Mouse (Mus musculus) liver, embryonic 11.5 days (tissue): ENCODE measurements around the gene Cryl1. TPM values are rescaled to one million over a fixed set of nuclear protein-coding genes. Genes with fewer than 3 reads are reported as not detected.

Source experiments
- ATAC-seq: fragments of 200-750 bp; cut with Nextera tagmentation; replicated peaks from 2 replicates; pipeline ENCODE4 v1.8.0; 2017; ENCODE audit warnings: moderate number of reproducible peaks, mild to moderate bottlenecking, moderate TSS enrichment, moderate library complexity; ENCODE audit not compliant: low FRiP score
- DNase-seq: peaks from one replicate; pipeline ENCODE4 v3.0.0-alpha.2; 2017; ENCODE audit warnings: low spot score
- H3K27ac ChIP-seq: fragments of 300-500 bp; sonication (generic); 2 replicates; pipeline ENCODE4 v1.5.1; 2014; ENCODE audit warnings: mild to moderate bottlenecking, low read depth, low read length, control low read depth
- H3K27me3 ChIP-seq: fragments of 300-500 bp; sonication (generic); replicated peaks from 2 replicates; pipeline ENCODE4 v1.6.1; 2014; ENCODE audit warnings: low read length, mixed read lengths; ENCODE audit not compliant: control insufficient read depth, insufficient read depth
- H3K36me3 ChIP-seq: fragments of 300-500 bp; sonication (generic); 2 replicates; pipeline ENCODE4 v1.6.1; 2014; ENCODE audit warnings: mild to moderate bottlenecking, low read length, moderate library complexity, mixed read lengths; ENCODE audit not compliant: control insufficient read depth, insufficient read depth
- H3K4me1 ChIP-seq: fragments of 300-500 bp; sonication (generic); replicated peaks from 2 replicates; pipeline ENCODE4 v1.6.1; 2014; ENCODE audit warnings: low read length, mixed read lengths; ENCODE audit not compliant: control insufficient read depth, insufficient read depth
- H3K4me2 ChIP-seq: fragments of 300-500 bp; sonication (generic); 2 replicates; pipeline ENCODE4 v1.6.1; 2014; ENCODE audit warnings: mild to moderate bottlenecking, control low read depth, moderate library complexity
- H3K4me3 ChIP-seq: fragments of 300-500 bp; sonication (generic); 2 replicates; pipeline ENCODE4 v1.5.1; 2014; ENCODE audit warnings: low read depth, low read length, control low read depth
- H3K9ac ChIP-seq: fragments of 300-500 bp; sonication (generic); 2 replicates; pipeline ENCODE4 v1.6.1; 2014; ENCODE audit warnings: low read depth, low read length, control low read depth
- H3K9me3 ChIP-seq: fragments of 300-500 bp; sonication (generic); 2 replicates; pipeline ENCODE4 v1.6.1; 2016; ENCODE audit warnings: low read length, inconsistent platforms, mixed read lengths; ENCODE audit not compliant: control insufficient read depth
- whole genome bisulfite sequencing: fragments of 180-500 bp; shearing (Covaris S2); extraction: QIAGEN DNeasy Blood & Tissue Kit; methylation state at CpG from one replicate; pipeline ENCODE4 v1.1.7; 2014; 5-methylcytosine and 5-hydroxymethylcytosine counted together
- polyA plus RNA-seq: library from polyadenylated mRNA; unstranded; fragments of >200 nt; fragmentation: Nextera tagmentation; extraction: Ambion mirVana; gene quantifications from 2 replicates; pipeline ENCODE4 v1.2.1, GENCODE M21; 2014

The Cryl1 gene
- polyA plus RNA-seq, 1 experiment from 2014 or later: 11.0 TPM

GRCm38 (mm10) chr14:57385667-57386066, 12.7 kb downstream of the Cryl1 start:
- Histone ChIP-seq H3K36me3 (no peaks in the 10 kb centered on the region), H3K4me1 (peaks cover 9% of the 10 kb centered on the region; the same call in 1 of the 2 replicates), H3K4me3 (no peak overlapping the region), H3K27ac (no peak overlapping the region), H3K4me2 (no peak overlapping the region), H3K27me3 (no peaks in the 10 kb centered on the region), H3K9me3 (no peaks in the 10 kb centered on the region), H3K9ac (no peak overlapping the region)
- DNase-seq (no peak), ATAC-seq (no peak)
- WGBS: 76% methylated on average over 5 of the region's 5 CpGs

- no peaks in the 10 kb centered on the region for H3K9me3 ChIP-seq
- no peaks in the 10 kb centered on the region for H3K4me1 ChIP-seq
- no peak overlapping the region for H3K9ac ChIP-seq
- no peak overlapping the region for H3K4me2 ChIP-seq
- H3K4me3 ChIP-seq: no peak overlapping the region
- no peaks in the 10 kb centered on the region for H3K27me3 ChIP-seq
- H3K27ac ChIP-seq: no peak overlapping the region
- DNase-seq (no peak), ATAC-seq (no peak)
- no peaks in the 10 kb centered on the region for H3K36me3 ChIP-seq
- 75% methylated on average over 5 of the region's 5 CpGs for WGBS
Observed at GRCm38 (mm10) chr14:57377531-57377930, 20.8 kb downstream of the Cryl1 start.

DNA sequence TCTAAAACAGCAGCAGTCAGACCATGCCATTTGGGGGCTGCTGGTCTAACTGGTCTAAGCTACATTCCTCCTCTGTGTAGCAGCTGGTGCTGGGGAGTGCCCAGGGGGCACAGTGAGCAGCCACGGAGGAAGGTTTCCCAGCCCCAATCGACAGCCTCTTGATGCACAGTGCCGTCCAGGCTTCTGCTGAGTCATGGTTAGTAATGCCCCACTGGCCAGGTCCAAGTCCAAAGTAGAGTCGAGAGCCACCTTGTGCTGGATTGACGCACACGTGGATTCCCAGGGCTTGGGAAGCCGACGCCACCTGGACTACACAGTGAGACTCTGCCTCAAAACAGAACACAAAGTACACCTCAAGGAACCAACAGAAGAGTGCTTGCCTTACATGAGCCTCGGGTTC, 21.4 kb downstream of the Cryl1 start:
- 76% methylated on average over 9 of the region's 9 CpGs for WGBS
- no peak overlapping the region for H3K4me2 ChIP-seq
- H3K4me1 ChIP-seq: no peaks in the 10 kb centered on the region
- no peak overlapping the region for H3K4me3 ChIP-seq
- DNase-seq: no peak
- H3K27ac ChIP-seq: no peak overlapping the region
- H3K9me3 ChIP-seq: no peaks in the 10 kb centered on the region
- ATAC-seq: no peak
- no peak overlapping the region for H3K9ac ChIP-seq
- no peaks in the 10 kb centered on the region for H3K36me3 ChIP-seq
- no peaks in the 10 kb centered on the region for H3K27me3 ChIP-seq

DNA sequence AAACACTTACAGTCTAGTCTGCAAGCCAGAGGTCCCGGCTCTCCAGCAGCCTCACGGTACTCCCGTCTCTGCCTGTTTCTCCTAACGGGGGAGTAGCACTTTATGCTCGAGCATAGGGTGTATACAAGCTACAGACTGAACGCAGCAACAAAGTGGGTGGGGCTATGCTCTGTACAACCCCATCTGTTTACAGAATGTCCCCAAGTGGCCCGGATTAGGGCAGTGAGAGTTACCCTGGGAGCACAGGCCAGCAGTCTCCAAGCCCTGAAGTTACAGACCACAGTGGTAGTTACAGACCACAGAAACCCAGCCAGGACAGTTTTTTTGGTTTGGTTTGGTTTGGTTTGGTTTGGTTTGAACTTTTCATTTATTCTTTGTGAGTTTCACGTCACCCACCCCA, 22.3 kb downstream of the Cryl1 start:
- no peak overlapping the region for H3K4me3 ChIP-seq
- H3K27ac ChIP-seq: no peak overlapping the region
- H3K4me1 ChIP-seq: no peaks in the 10 kb centered on the region
- DNase-seq (no peak), ATAC-seq (no peak)
- 71% methylated on average over 8 of the region's 8 CpGs for WGBS
- no peaks in the 10 kb centered on the region for H3K9me3 ChIP-seq
- H3K4me2 ChIP-seq: no peak overlapping the region
- no peaks in the 10 kb centered on the region for H3K27me3 ChIP-seq
- no peak overlapping the region for H3K9ac ChIP-seq
- H3K36me3 ChIP-seq: no peaks in the 10 kb centered on the region

DNA sequence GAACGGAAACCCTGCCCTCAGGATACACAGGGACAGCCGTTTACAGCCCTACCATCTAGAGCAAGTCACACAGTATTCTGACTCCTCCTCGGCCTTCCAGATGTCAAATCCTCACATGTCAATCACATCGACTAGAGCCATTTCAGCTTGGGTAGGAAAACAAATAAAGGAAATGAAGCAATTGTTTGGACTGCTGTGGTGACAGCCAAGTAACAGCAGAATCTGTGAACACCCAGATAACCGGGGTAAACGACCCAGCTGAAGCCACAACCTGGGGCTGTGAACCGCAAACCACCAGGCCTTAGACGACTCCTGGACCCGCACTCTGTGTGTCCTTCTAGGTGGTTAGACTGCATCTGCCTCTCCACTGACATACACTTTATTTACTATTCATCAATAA, 23.1 kb downstream of the Cryl1 start:
- Histone ChIP-seq H3K36me3 (no peaks in the 10 kb centered on the region), H3K27ac (no peak overlapping the region), H3K9ac (no peak overlapping the region), H3K4me1 (no peaks in the 10 kb centered on the region), H3K9me3 (no peaks in the 10 kb centered on the region), H3K4me2 (no peak overlapping the region), H3K4me3 (no peak overlapping the region), H3K27me3 (no peaks in the 10 kb centered on the region)
- ATAC-seq: no peak; the same call in 1 of the 2 replicates
- no peak for DNase-seq
- WGBS: 49% methylated on average over 9 of the region's 9 CpGs

DNA sequence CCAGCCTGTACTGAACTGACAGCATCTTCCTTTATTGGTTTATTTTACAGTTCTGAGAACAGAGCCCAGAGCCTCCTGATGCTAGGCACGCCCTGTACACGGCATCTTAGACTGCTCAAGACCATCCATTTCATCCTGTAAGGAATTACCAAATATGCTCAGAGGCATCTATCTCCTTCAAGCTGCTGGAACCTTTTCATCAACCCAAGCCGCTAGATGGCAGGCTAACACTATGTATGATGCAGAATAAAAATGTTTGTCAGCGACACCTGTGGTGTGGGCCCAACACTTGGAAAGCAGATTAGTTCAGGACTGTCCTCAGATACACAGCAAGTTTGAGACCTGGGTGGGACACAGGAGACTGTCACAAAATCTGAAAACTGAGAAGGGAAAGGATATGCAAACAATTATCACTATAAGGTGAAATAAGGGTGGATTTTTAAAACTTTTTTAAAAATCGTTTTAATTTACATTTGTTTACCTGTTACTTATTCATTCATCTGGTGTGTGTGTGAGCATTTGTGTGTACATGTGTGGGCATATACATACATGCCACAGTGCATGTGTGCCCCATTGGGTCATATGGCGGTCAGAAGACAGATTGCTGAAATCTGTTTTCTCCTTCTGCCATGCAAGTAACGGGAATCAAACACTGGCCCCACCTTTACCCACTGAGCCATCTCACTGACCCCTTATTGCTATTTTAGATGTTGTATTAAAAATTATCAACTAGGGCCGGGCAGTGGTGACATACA, 25.8 kb downstream of the Cryl1 start:
- DNase-seq (peak; percentile 59), ATAC-seq (no peak)
- 47% methylated on average over 8 of the region's 8 CpGs for WGBS
- Histone ChIP-seq H3K4me3 (no peak overlapping the region), H3K27ac (no peak overlapping the region), H3K9me3 (no peaks in the 10 kb centered on the region), H3K36me3 (no peaks in the 10 kb centered on the region), H3K4me1 (no peaks in the 10 kb centered on the region), H3K4me2 (no peak overlapping the region), H3K9ac (no peak overlapping the region), H3K27me3 (no peaks in the 10 kb centered on the region)

DNA sequence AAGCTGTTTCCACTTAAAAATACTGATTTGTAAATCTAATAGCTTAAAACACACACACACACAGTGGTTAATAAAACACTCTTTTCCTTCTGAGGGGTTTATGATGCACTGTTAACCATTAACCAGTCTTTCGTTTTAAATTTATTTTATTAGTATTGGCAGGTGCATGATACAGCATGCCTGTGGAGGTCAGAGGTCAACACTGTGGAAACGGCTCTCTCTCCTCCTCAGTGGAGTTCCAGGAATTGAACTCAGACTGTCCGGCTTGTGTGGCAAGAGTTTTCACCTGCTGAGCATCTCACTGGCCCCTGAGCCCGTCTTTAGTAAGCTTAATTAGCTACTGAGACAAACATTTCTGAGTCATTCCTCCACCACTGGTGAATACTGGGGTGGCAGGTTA, 31.0 kb downstream of the Cryl1 start:
- 71% methylated on average over 4 of the region's 4 CpGs for WGBS
- H3K4me2 ChIP-seq: no peak overlapping the region
- H3K27me3 ChIP-seq: no peaks in the 10 kb centered on the region
- no peaks in the 10 kb centered on the region for H3K36me3 ChIP-seq
- H3K27ac ChIP-seq: no peak overlapping the region
- ATAC-seq (no peak), DNase-seq (no peak)
- H3K9ac ChIP-seq: no peak overlapping the region
- no peaks in the 10 kb centered on the region for H3K9me3 ChIP-seq
- no peak overlapping the region for H3K4me3 ChIP-seq
- no peaks in the 10 kb centered on the region for H3K4me1 ChIP-seq

- Histone ChIP-seq H3K4me2 (no peak overlapping the region), H3K4me1 (no peaks in the 10 kb centered on the region), H3K9me3 (no peaks in the 10 kb centered on the region), H3K4me3 (no peak overlapping the region), H3K9ac (no peak overlapping the region), H3K36me3 (no peaks in the 10 kb centered on the region), H3K27me3 (no peaks in the 10 kb centered on the region), H3K27ac (no peak overlapping the region)
- WGBS: 58% methylated on average over 5 of the region's 5 CpGs
- DNase-seq: no peak
- no peak for ATAC-seq
Observed at GRCm38 (mm10) chr14:57366724-57367123, 31.6 kb downstream of the Cryl1 start.

- no peaks in the 10 kb centered on the region for H3K27me3 ChIP-seq
- 79% methylated on average over 9 of the region's 9 CpGs for WGBS
- H3K4me1 ChIP-seq: no peaks in the 10 kb centered on the region
- no peak overlapping the region for H3K9ac ChIP-seq
- H3K9me3 ChIP-seq: no peaks in the 10 kb centered on the region
- H3K36me3 ChIP-seq: no peaks in the 10 kb centered on the region
- H3K27ac ChIP-seq: no peak overlapping the region
- no peak overlapping the region for H3K4me2 ChIP-seq
- H3K4me3 ChIP-seq: no peak overlapping the region
- DNase-seq (no peak), ATAC-seq (no peak)
Observed at GRCm38 (mm10) chr14:57365341-57365740, 33.0 kb downstream of the Cryl1 start.
